Mouse (Mus musculus): ENCODE measurements around the gene Orai2.

Orai2 gene

DNA sequence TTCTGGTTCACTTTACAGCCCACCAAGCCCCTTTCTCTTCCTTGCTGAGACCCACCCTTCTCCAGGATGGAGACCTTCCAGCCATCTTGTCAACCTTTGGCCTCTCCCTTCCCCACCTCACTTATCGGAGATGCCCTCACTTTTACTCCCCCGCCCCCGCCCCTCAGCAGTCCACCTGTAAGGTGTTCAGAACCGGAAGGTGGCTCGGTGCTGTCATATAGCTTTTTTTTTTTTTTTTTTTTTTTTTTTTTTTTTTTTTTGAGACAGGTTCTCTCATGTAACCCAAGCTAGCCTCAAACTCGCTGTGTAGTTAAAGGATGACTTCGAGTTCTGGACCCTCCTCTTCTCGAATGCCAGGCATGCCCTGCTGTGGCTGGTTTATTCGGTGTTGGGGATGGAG is 2.4 kb upstream of the Orai2 start:
- DNase-seq, result no peak

DNA sequence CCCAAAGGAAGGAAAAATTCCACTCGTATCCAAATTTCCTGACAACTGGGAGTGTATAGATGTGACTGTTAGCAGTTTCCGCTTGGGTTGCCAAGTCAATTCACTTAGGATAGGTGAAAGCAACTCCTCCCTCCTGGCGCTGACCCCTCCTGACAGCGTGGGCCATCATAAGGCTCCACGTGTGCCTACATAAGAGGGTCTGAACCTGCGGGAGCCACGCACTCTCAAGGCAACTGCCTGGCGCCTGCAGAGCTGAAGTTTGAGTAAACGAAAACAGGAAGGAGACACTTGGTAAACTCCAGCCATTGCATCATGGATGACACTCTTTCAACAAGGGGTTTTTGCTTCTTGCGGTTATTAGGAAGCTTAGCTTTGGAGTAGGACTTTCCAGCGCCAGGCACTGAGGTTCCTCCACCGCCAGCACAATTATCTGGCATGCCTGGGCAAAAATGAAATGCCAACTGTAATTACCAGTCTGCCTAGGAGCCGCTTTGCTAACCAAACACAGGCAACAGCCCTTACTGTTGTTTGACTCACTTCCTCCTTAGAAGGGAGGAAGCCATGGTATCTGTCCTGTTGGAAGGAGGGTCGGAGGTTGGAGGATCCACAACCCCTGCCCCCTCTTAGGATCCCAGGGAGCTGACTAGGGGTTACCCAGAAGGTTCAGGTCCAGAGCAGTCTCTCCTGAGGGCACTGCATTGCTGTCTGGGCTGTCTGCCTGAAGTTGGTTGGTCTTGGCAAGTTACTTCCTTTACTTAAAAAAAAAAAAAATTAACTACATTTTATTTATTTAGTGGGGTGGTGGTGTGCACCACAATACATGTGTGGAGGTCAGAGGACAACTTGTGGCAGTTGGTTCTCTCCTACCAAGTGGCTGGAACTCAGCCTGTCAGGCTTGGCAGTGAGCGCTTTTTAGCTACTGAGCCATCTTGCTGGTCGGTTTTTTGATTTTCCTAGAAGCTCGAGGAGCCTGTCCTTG is 1.1 kb upstream of the Orai2 start:
- peak in 1 of 2 experiments; percentile 57 for DNase-seq

DNA sequence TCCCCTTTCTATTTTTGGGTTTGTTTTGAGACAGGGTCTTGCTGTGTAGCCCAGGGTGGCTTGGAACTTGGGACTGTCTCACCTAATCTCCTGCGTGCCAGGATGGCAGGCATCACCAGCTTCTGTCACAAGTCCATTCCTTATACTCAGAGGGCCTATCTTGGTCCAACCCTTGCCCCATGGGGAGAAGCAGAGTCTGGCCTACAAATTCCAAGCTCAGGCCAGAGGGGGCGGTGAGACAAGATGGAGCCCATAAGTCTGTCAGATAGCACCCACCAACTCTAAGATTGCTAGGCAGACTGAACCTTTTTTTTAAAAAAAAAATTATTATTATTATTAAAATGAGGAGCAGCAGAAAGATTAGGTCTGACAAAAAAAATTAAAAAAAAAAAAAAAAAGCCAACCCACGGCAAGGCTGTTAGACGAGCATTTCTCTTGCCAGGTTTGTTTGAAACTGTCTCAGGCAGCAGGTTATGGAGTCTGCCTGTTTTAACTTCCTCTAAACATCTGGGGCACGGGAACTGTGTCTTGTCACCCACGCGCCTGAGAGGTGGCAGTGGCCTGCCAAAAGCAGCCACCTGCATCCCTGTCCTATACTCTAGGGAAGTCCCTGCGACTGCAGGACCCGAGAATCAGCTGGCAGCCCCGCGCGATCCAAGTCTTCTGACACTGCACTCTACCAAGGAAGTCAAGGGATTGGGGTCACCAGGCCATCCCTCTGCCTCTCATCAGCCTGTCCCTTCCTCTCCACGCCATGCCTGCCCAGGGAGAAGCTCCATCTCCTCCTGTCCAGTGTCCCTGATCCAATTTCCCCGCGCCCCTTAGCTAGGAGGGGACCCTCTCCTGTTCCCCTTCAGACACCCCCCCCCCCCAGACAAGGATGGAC is 644 bp downstream of the Orai2 start:
- DNase-seq, result peak; percentile 55 to 64

DNA sequence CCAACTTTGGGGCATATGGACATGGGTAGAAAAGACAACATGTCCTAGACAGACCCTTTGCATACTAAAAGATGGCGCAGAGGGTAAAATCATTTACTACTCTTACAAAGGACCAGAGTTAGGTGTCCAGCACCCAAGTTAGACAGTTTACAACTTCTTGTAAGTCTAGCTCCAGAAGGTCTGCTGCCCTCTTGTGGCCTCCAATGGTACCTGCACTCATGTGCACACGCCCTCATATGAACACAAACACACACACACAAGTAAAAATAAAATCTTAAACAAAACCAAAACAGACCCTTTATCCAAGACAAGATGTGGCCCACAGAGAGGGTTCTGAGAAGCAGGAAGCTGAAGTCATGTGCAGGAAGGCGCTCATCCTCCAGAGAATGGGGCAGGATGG is 2.4 kb downstream of the Orai2 start:
- no peak for DNase-seq

DNA sequence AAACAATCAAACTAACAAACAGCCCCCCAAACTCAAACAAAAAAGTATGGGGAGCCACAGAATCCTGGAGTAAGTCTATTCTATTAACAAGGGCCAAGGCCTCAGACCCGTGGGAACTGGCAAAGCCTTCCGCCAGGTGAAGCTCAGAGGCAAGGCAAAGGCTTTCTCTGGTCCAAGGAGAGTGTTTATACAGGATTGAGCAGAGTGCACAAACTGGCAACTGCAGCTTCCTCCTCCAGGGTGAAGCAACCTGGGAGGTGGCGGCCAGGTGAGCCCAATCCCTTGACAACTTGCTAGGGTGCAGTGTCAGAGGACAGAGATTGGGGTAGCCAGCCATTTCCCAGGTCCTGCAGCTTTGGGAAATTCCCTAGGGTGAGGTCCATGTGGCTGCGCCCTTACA is 3.2 kb downstream of the Orai2 start:
- DNase-seq, result peak; percentile 26 to 35

DNA sequence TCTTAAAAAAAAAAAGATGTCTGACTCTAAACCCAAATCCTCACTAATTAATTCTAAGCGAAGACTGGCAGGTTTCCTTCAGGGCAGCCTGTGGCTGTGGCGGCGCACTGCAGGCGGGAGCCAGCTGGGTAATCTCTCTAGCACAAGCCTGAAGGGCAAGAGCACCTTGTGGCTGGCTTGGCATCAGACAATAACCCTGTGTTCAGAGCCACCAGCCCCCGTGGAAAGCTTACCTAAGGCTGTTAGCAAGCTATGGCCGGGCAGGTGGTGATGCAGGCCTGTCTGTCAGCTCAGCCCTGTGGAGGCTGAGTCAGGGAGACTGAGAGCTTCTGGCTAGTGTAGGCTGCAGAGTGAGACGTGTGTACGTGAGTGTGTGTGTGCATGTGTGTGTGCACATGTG is 5.3 kb downstream of the Orai2 start:
- no peak for DNase-seq

DNA sequence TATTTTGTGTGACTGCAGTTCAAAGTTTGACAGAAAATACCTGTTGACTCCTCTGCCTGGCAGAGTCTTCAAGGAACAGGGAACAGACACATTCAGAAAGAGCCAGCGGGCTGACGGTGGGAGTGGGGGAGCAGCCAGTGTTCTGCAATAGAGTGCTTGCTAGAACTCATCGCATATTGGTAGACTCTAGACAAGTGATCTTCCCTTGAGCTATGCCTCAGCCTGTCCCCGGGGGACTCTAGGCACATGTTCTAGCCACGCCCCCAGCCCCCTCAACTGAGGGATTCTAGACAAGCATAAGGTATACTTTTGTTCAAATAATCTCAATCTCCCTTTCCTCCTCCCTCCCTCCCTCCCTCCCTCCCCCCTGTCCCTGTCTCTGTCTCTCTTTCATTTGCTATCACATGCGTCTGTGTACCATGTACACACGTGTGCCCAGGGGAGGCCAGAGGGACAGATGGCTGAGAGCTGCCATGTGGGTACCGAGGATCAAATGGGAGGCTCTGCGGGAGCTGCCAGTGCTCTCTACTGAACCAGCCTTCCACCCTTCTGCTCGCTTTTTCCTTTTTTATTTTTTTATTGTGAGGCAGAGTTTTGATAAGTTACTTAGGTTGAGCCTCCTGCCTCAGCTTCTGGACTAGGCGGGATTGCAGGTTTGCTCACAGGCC is 6.6 kb downstream of the Orai2 start:
- no peak for DNase-seq

DNA sequence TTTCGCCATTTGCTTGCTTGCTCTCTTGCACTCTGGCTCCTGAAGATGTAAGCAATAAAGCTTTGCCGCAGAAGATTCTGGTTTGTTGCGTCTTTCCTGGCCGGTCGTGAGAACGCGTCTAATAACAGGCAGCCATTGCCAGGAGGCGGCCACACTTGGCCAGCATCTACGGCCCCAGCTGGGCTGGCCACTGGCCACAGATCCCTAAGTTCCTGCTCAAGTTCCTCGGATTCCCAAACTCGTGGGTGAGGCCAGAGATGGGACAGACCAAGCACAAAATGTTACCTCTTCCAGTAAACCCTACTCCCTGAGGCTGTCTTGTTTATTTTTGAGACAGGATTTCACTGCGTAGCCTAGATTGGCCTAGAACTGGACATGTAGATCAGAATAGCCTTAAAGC is 10.4 kb downstream of the Orai2 start:
- peak; percentile 40 to 83 for DNase-seq

DNA sequence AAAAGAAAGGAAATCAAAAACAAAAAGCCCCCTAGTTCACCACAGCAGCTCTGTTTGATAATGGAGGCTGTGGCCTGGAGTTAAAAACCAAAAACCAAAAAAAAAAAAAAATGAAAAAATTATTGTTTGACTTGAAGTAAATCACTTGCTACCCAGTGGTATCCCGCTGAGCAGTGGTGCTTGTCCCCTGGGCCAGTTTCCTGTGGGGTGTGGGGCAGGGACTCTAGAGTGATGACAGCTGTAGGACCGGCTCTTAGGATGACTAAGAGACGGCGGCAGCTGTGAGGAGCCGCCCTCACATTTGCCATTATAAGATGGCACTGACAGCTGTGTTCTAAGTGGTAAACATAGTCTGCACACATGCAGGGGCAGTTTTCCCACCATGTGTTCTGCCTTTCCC is 15.1 kb downstream of the Orai2 start:
- DNase-seq, result peak in 1 of 2 experiments; percentile 77

DNA sequence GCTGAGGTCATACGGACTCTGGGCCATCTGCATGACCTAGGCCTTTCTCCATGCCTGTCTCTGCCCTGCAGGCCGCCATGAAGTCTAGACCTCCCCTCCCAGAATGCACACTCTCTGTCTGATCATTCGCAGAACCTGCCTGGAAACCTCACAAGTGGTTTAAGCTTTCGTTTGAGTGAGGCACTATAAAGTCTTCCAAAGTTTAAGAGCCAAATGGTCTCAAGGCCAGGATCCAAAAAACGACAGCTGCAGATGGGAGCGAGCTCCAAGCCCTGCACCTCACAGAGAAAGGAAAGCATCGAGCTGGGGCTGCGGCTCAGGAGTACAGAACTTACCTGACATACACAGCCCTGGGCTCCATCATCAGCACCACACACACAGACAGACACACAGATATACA is 18.1 kb downstream of the Orai2 start:
- DNase-seq, result no peak

DNA sequence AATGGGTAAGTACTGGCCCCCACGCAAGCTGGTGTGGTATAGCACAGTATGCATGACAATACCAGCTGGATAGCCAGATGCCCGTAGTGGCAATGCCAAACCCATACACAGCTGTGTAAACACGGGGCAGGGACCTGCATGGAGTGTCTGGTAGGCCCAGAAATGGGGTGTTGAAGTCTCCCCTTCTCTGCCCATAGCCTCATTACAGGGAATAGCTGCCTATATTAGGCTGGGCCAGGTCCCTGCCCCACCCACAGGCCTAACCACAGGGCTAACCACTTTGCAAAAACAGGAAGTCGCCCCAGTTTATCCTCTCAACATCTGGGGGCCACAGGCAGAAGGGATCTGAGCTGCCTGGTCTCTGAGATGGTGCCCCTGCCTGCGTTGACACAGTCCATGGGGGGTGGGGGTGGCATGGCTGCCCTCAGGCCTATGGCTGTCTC is 21.4 kb downstream of the Orai2 start:
- peak; percentile 41 to 47 for DNase-seq

DNA sequence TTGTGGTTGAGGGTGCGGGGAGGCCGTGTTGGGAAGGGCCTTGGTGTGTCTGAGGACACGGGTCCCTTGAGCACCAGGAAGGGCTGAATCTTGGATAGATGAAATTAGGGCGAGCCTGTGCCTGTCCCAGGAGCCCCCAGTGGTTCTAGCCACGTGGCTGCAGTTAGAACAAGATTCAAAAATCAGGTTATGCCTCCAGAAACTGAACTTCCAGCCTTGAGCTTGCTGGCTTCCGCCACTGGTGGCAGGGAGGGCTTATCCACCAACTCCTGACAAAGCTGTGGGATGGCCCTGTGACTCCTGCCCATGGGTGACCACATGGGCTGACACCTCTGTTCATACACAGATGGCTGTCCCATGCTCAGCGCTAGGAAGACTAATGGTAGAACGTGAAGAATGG is 22.8 kb downstream of the Orai2 start:
- no peak for DNase-seq

DNA sequence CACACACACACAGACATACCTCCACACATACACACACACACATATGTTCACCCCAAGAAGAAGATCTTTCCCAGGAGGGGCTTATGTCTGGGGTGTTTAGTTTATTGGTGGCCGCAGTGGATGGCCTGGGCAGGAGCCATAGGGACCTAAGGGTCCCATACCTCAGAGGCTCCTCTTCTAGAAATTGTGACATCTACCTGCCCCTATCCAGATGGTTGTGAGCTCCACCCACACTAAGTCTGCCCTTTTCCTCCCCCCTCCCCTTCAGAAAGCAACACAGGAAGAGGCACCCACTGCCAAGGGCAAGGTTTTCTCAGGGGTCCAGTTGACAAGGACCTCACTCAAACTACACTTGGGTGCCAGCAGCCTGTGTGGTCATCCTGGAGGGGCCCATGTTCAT is 23.6 kb downstream of the Orai2 start:
- DNase-seq, result peak in 1 of 2 experiments; percentile 31

DNA sequence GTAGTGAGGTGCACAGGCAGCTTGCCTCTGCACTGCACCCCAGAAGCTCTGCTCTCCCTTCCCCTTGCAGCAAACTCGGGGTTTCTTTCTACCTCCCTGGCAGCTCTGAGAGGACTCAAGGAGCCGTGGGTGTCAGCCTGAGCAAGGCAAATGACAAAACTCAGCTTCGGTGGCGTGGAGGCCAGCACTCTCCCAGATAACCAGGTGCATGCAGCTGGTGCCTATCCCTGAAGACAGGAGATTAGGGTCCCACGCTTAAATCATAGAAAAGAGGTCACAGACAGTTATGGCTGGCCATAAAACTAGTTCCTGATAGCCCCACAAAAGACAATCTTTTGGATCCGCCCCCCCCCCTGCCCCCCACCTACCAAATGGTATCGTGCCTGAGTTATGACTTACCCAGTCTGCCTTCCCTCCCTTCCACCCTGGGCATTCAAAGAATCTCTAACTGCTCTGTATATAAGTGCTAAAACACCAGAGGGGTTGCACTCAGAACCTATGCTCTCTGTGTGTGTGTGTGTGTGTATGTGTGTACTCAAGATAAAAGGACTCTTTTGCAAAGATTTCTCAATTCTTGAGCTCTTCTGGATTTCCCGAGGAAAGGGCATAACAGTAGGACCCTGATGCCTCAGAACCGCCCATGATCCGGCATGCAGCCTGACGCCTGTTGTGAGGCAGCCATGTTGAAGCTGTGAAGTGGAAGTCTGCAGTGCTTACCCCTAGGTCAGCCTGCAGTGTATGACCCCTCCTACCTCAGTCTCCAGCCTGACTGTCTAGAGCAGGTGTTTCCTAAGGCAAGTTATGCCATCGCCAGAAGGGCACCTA is 25.7 kb downstream of the Orai2 start:
- DNase-seq, result peak; percentile 66 to 85

DNA sequence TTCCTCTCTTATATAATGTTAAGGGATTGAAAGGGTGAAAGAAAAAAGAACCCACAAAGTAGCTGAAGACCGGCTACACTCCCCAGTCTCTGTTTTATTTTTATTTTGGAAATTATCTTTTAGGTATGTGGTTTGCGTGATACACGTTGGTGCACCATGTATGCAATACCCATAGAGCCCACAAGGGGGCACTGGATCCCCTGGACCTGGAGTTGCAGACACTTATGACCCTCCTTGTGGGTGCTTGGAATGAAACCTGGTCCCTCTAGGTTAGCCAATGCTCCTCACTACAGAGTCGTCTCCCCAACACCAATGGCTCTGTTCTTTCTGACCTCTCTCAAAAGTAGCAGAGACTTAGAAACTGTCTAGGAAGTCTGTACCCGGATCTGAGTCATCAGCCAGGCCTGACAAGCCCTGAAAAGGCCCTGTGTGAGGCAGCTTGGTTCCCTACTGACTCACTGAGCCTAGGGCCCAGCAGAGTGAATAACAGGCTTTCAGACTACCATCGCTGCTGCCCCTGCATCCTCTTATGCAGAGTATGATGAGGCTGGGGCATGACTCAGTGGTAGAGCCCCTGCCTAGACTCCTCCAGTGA is 27.3 kb downstream of the Orai2 start:
- peak in 1 of 2 experiments; percentile 32 for DNase-seq

DNA sequence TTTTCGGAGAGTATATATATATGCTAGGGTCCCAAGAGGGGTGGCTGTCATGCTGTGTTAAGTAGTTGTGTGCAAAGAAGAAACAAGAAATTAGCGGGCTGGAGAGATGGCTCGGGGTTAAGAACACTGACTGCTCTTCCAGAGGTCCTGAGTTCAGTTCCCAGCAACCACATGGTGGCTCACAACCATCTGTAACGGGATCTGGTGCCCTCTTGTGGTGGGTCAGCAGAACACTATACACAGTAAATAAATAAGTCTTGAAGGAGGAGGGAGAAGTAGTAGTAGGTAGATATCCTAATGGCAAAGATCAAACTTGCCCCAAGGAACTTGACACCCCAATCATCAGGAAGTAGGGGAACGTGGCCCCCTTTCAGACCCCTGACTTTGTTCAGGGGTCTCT is 27.8 kb downstream of the Orai2 start:
- no peak for DNase-seq

DNA sequence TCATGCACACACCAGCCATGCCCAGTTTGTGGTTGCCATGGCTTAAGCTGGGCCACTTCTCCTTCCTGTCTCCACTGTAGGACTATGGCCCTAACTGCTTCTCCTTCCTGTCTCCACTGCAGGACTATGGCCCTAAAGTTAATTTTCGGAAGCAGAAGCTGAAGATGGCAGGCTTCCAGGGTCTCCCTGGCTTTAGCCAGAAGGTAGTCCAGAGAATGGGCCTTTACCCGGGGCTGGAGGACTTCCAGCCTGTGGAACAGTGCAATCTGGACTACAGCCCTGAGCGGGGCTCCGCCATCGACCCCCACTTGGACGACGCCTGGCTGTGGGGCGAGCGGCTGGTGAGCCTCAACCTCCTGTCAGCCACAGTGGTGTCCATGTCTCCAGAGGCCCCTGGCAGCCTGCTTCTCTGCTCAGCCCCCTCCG is 30.4 kb downstream of the Orai2 start:
- DNase-seq, result no peak

DNA sequence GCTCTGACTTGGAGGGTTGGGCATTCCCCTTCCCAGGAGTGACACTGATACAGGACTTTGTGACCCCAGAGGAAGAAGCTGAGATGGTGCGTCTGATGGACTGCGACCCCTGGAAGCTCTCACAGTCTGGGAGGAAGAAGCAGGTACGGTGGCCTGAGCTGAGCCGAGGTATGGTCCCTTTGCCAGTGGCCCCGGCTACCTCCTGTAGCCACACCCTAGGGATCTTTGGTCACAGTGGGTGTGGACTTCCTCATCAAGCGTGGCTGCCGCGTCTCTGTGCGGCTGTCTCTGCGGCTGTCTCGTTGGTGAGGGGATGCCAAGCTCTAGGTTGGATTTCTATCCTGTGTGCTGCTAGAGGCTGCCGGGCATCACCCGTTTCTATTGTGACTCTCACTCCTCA is 31.1 kb downstream of the Orai2 start:
- DNase-seq, result no peak

DNA sequence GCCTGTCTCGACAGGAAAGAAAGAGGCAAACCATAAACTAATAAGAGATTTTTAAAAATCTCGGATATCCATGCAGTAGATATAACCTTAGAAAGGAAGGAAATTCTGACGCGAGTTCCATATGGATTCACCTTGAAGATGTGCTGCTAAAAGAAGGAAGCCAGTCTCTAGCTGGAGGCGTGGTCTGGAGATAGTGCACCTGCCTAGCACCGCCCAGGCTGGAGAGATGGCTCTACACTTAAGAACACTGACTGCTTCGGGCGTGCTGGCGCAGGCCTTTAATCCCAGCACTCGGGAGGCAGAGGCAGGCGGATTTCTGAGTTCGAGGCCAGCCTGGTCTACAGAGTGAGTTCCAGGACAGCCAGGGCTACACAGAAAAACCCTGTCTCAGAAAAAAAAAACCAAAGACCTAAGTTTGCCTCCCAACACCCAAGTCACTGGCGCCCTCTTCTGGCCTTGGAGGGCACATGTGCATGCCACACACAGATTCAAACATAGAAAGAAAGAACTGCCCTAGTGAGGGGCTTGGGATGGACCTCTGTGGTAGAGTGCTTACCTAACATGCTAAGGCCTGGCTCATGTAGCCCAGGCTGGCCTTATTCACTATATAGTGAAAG is 32.7 kb downstream of the Orai2 start:
- DNase-seq, result peak; percentile 44 to 67

DNA sequence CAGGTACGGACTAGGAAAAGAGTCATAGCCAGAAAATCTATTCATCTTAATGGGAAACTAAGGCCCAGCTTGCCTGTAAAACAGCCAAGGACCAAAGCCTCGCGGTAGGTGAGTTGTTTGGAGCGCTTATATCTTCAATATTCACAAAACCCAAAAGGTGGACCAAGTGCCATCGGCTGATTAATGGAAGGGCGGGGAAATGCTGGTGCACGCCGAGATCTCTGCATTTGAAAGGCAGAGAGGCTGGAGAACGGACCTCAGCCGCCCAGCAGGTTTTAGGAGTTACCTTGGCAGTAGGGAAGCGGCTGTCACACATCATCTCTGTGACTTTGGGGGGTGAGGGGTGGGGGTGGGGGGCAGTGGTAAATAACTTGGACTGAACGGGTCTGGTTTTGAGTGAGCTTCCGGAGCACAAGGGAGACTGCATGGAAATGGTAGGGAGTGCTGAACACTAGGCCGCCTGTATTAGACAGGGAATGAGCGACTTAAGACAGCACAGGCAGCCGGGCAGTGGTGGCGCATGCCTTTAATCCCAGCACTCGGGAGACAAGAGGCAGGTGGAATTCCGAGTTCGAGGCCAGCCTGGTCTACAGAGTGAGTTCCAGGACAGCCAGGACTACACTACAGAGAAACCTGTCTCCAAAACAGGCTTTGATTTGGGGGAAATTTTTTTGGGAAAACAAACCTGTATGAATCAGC is 34.1 kb downstream of the Orai2 start:
- DNase-seq, result no peak
